Mouse (Mus musculus): Measurements from ENCODE around the gene Gm38394. TPM values are rescaled to one million over a fixed set of nuclear protein-coding genes. Genes with fewer than 3 reads are reported as not detected.
A peak's percentile ranks its signal among the peaks of the same experiment; 100 is the strongest.

Gm38394 gene
- total and polyA plus RNA-seq, 2 experiments from 2014 or later = 1.7 to 5.3 TPM

DNA sequence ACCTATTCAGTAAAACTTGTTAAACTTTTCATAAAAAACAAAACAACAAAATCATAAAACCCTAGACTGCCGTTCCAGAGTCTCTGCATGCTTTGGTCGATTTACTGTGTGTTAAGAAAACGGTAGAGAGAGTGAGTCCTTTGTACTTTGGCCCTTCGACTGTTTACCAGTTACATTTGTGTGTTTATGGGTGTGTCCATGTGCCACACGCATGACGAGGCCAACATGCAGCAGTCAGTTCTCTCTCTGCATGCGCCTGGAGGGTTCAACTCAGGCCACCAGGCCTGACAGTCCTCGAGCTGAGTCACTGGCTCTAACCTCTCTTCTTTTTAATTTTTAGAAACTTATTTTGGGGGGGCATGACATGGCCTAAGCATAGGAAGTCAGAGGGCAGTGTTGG is 42.8 kb downstream of the Gm38394 start:
- WGBS = 85% methylated on average over 8 of the region's 8 CpGs
- Histone ChIP-seq H3K27me3 (ENCODE audit: insufficient read depth, low read length) (no peaks in the 10 kb centered on the region), H3K4me3 (ENCODE audit: low read length) (no peak overlapping the region), H3K4me1 (ENCODE audit: insufficient read depth, low read length) (no peaks in the 10 kb centered on the region), H3K4me2 (ENCODE audit: low read depth, low read length) (no peak overlapping the region), H3K9me3 (ENCODE audit: low read length) (no peaks in the 10 kb centered on the region), H3K27ac (no peak overlapping the region), H3K9ac (replicated peaks; ENCODE audit: low read length) (no peak overlapping the region), H3K36me3 (ENCODE audit: insufficient read depth, low read length) (peaks cover 19% of the 10 kb centered on the region)
- DNase-seq (ENCODE audit: low spot score) = no peak
- ATAC-seq = no peak
- no peak for TF ChIP-seq CTCF (IDR thresholded peaks at IDR 0.05; ENCODE audit: low read depth)

DNA sequence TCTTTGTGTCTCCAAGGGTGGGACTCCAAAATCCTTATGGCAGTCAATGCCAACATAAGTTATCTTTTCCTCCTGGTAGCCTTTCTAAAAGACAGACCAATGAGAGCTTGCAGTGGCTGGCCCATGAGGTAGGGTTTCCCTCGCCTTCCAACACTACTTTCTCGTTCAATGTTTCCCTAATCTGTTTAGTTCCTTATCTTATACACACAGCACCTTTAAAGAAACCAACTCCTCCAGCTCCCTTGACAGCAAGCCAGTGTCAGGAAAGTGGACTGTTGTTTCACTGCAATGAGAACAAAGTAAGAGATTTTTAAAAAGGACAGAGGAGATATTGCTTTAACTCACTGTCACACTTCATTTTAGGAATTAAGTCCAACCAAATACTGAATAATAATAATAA is 43.2 kb downstream of the Gm38394 start:
- Histone ChIP-seq H3K4me2 (ENCODE audit: low read depth, low read length) (no peak overlapping the region), H3K27me3 (ENCODE audit: insufficient read depth, low read length) (no peaks in the 10 kb centered on the region), H3K27ac (no peak overlapping the region), H3K9me3 (ENCODE audit: low read length) (no peaks in the 10 kb centered on the region), H3K36me3 (ENCODE audit: insufficient read depth, low read length) (peaks cover 15% of the 10 kb centered on the region), H3K4me3 (ENCODE audit: low read length) (no peak overlapping the region), H3K9ac (replicated peaks; ENCODE audit: low read length) (no peak overlapping the region), H3K4me1 (ENCODE audit: insufficient read depth, low read length) (no peaks in the 10 kb centered on the region)
- DNase-seq (ENCODE audit: low spot score) (no peak), ATAC-seq (no peak)
- WGBS = 70% methylated on average over 2 of the region's 2 CpGs
- TF ChIP-seq CTCF (IDR thresholded peaks at IDR 0.05; ENCODE audit: low read depth) = no peak

GRCm38 (mm10) chr1:133613817-133614216 is 47.3 kb downstream of the Gm38394 start:
- Histone ChIP-seq H3K9me3 (ENCODE audit: low read length) (no peaks in the 10 kb centered on the region), H3K4me1 (ENCODE audit: insufficient read depth, low read length) (no peaks in the 10 kb centered on the region), H3K36me3 (ENCODE audit: insufficient read depth, low read length) (no peaks in the 10 kb centered on the region; the same call in 1 of the 2 replicates), H3K4me3 (ENCODE audit: low read length) (no peak overlapping the region), H3K27me3 (ENCODE audit: insufficient read depth, low read length) (no peaks in the 10 kb centered on the region), H3K27ac (no peak overlapping the region), H3K9ac (replicated peaks; ENCODE audit: low read length) (no peak overlapping the region), H3K4me2 (ENCODE audit: low read depth, low read length) (no peak overlapping the region)
- ATAC-seq (no peak), DNase-seq (ENCODE audit: low spot score) (no peak)
- TF ChIP-seq CTCF (IDR thresholded peaks at IDR 0.05; ENCODE audit: low read depth) = peak; percentile 51
- 83% methylated on average over 3 of the region's 3 CpGs for WGBS

DNA sequence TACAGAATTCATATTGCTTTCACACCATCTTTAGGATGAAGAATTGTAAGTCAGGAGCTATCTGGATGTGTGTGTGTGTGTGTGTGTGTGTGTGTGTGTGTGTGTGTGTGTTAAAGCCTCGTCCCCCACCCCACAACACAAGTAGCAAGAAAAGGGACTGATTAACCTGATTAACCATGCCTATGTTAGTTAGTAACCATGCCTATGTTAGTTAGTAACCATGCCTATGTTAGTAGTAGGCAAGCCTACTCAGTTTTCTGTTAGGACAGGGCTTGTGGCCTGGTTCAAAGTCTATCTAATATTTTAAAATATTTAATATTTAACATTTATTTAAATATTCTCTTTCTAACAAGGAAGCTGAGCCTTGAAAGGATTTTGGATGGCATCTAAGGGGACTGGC is 49.7 kb downstream of the Gm38394 start:
- Histone ChIP-seq H3K4me1 (ENCODE audit: insufficient read depth, low read length) (no peaks in the 10 kb centered on the region), H3K27ac (no peak overlapping the region), H3K4me3 (ENCODE audit: low read length) (no peak overlapping the region), H3K27me3 (ENCODE audit: insufficient read depth, low read length) (no peaks in the 10 kb centered on the region), H3K9ac (replicated peaks; ENCODE audit: low read length) (no peak overlapping the region), H3K36me3 (ENCODE audit: insufficient read depth, low read length) (peaks cover 11% of the 10 kb centered on the region; the same call in 1 of the 2 replicates), H3K9me3 (ENCODE audit: low read length) (no peaks in the 10 kb centered on the region), H3K4me2 (ENCODE audit: low read depth, low read length) (no peak overlapping the region)
- 83% methylated on average over 1 of the region's 1 CpGs for WGBS
- ATAC-seq = no peak
- no peak for DNase-seq (ENCODE audit: low spot score)
- no peak for TF ChIP-seq CTCF (IDR thresholded peaks at IDR 0.05; ENCODE audit: low read depth)

GRCm38 (mm10) chr1:133610601-133611000 is 50.5 kb downstream of the Gm38394 start:
- Histone ChIP-seq H3K4me1 (ENCODE audit: insufficient read depth, low read length) (no peaks in the 10 kb centered on the region), H3K4me3 (ENCODE audit: low read length) (peak overlapping the region; percentile 95; the same call in 1 of the 2 replicates), H3K27ac (no peak overlapping the region), H3K36me3 (ENCODE audit: insufficient read depth, low read length) (peaks cover 16% of the 10 kb centered on the region; the same call in 1 of the 2 replicates), H3K9me3 (ENCODE audit: low read length) (no peaks in the 10 kb centered on the region), H3K27me3 (ENCODE audit: insufficient read depth, low read length) (no peaks in the 10 kb centered on the region), H3K4me2 (ENCODE audit: low read depth, low read length) (no peak overlapping the region), H3K9ac (replicated peaks; ENCODE audit: low read length) (no peak overlapping the region)
- ATAC-seq = 0 out of 2 replicates have a peak, but pooled peaks have one; percentile 18
- no peak for TF ChIP-seq CTCF (IDR thresholded peaks at IDR 0.05; ENCODE audit: low read depth)
- 57% methylated on average over 6 of the region's 6 CpGs for WGBS
- DNase-seq (ENCODE audit: low spot score) = no peak

DNA sequence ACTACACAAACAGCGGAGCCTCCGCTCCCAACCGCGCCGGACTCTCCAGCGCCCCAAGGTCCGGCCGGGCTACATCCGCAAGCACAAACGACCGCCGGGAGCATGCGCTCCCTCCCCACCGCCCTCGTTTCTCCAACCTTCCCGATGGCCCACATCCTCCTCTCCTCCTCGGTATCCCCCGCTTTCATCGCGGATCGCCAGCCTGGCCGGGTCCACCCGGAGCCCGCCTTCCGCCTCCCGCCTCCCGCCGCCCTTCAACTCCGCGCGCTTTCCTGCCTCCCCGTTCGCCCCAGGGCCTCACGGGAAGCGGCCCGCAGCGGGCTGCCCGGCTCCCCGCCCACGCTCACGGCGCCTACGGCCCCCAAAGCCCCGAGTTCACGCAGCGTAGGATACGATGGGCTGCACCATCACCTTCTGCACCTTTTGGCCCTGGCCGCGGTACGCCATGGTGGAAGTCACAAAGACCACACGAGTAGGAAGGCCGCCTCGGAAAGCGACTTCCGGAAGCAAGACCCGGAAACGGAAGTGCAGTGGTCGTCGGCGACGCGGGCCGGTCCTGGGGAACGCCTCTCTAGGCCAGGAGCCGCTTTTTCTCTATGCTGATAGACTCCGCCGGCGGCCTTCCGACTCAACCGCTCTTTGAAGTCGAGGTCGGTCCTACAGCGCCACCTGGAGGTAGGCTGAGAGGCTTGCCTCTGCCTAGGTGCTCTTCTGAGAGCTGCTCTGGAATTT is 51.2 kb downstream of the Gm38394 start, which contains the start of gene Snrpe:
Gene Snrpe, minus strand, starts transcription at position 521 of the 732 bp plus-strand sequence.
- peak within 1 kb of the TSS; percentile 77 for H3K4me2 ChIP-seq (ENCODE audit: low read depth, low read length)
- WGBS = under 1% methylated on average over 73 of the region's 73 CpGs
- peak; percentile 97 for ATAC-seq

GRCm38 (mm10) chr1:133603174-133603573 is 57.9 kb downstream of the Gm38394 start:
- DNase-seq (ENCODE audit: low spot score) = no peak
- no peak for TF ChIP-seq CTCF (IDR thresholded peaks at IDR 0.05; ENCODE audit: low read depth)
- H3K27ac ChIP-seq = no peak overlapping the region
- no peak for ATAC-seq
- no peaks in the 10 kb centered on the region for H3K4me1 ChIP-seq (ENCODE audit: insufficient read depth, low read length)
- H3K9ac ChIP-seq (replicated peaks; ENCODE audit: low read length) = no peak overlapping the region
- H3K9me3 ChIP-seq (ENCODE audit: low read length) = no peaks in the 10 kb centered on the region
- H3K36me3 ChIP-seq (ENCODE audit: insufficient read depth, low read length) = peaks cover 51% of the 10 kb centered on the region
- H3K4me3 ChIP-seq (ENCODE audit: low read length) = no peak overlapping the region
- H3K4me2 ChIP-seq (ENCODE audit: low read depth, low read length) = no peak overlapping the region
- no peaks in the 10 kb centered on the region for H3K27me3 ChIP-seq (ENCODE audit: insufficient read depth, low read length)
- 96% methylated on average over 4 of the region's 4 CpGs for WGBS

More for the DNA sequence above, 51.2 kb downstream of the Gm38394 start, which contains the start of gene Snrpe:
- Histone ChIP-seq H3K27me3 (ENCODE audit: insufficient read depth, low read length) (no peaks in the 10 kb centered on the region), H3K9ac (replicated peaks; ENCODE audit: low read length) (peak within 1 kb of the TSS; percentile 88), H3K9me3 (ENCODE audit: low read length) (no peaks in the 10 kb centered on the region), H3K4me1 (ENCODE audit: insufficient read depth, low read length) (no peaks in the 10 kb centered on the region), H3K4me3 (ENCODE audit: low read length) (peak within 1 kb of the TSS; percentile 95), H3K27ac (peak within 1 kb of the TSS; percentile 94), H3K36me3 (ENCODE audit: insufficient read depth, low read length) (peaks cover 22% of the 10 kb centered on the region; the same call in 1 of the 2 replicates)
- peak; percentile 100 for DNase-seq (ENCODE audit: low spot score)
- TF ChIP-seq CTCF (IDR thresholded peaks at IDR 0.05; ENCODE audit: low read depth) = peak; percentile 98

All from hindbrain, postnatal 0 days (tissue).